Mouse (Mus musculus) embryonic facial prominence, embryonic 14.5 days (tissue): ENCODE measurements around the gene Gm3500. TPM values are rescaled to one million over a fixed set of nuclear protein-coding genes. Genes with fewer than 3 reads are reported as not detected.
"Not testable (repeated sequence)": the region's sequence is repeated elsewhere in the genome, so short reads cannot be mapped to it uniquely, and the experiment has no call there.

Experiments
- ATAC-seq: fragments of 200-750 bp; cut with Nextera tagmentation; 2 replicates; pipeline ENCODE4 v1.8.0; 2017; ENCODE audit warnings: low read depth, moderate number of reproducible peaks, moderate TSS enrichment
- DNase-seq: peaks from one replicate; pipeline ENCODE4 v3.0.0-alpha.2; 2015; ENCODE audit warnings: low spot score
- H3K27ac ChIP-seq: fragments of 300-500 bp; sonication (generic); replicated peaks from 2 replicates; pipeline ENCODE4 v1.5.1; 2014; ENCODE audit warnings: low read depth, mild to moderate bottlenecking, low read length, moderate library complexity
- H3K27me3 ChIP-seq: fragments of 300-500 bp; sonication (generic); replicated peaks from 2 replicates; pipeline ENCODE4 v1.6.1; 2014; ENCODE audit warnings: low read length; ENCODE audit not compliant: control insufficient read depth, insufficient read depth
- H3K36me3 ChIP-seq: fragments of 300-500 bp; sonication (generic); 2 replicates; pipeline ENCODE4 v1.6.1; 2014; ENCODE audit warnings: low read length, mixed read lengths; ENCODE audit not compliant: control insufficient read depth, insufficient read depth
- H3K4me1 ChIP-seq: fragments of 300-500 bp; sonication (generic); 2 replicates; pipeline ENCODE4 v1.6.1; 2014; ENCODE audit warnings: antibody characterized with exemption, low read length; ENCODE audit not compliant: control insufficient read depth, insufficient read depth
- H3K4me2 ChIP-seq: fragments of 300-500 bp; sonication (generic); 2 replicates; pipeline ENCODE4 v1.6.1; 2014; ENCODE audit warnings: low read depth, mild to moderate bottlenecking, low read length, moderate library complexity, mixed read lengths
- H3K4me3 ChIP-seq: fragments of 300-500 bp; sonication (generic); 2 replicates; pipeline ENCODE4 v1.5.1; 2014; ENCODE audit warnings: low read depth, mild to moderate bottlenecking, low read length
- H3K9ac ChIP-seq: fragments of 300-500 bp; sonication (generic); 2 replicates; pipeline ENCODE4 v1.6.1; 2014; ENCODE audit warnings: low read depth, mild to moderate bottlenecking, low read length, moderate library complexity, mixed read lengths
- H3K9me3 ChIP-seq: fragments of 300-500 bp; sonication (generic); 2 replicates; pipeline ENCODE4 v1.6.1; 2016; ENCODE audit warnings: low read length; ENCODE audit not compliant: control insufficient read depth
- WGBS: fragments of 180-500 bp; shearing (Covaris S2); extraction: QIAGEN DNeasy Blood & Tissue Kit; methylation state at CpG from one replicate; pipeline ENCODE4 v1.1.7; 2014; 5-methylcytosine and 5-hydroxymethylcytosine counted together
- polyA plus RNA-seq: library from polyadenylated mRNA; unstranded; fragments of >200 nt; fragmentation: Nextera tagmentation; extraction: Ambion mirVana; gene quantifications from 2 replicates; pipeline ENCODE4 v1.2.1, GENCODE M21; 2014

Gene Gm3500
- not detected in 2 replicates for polyA plus RNA-seq

DNA sequence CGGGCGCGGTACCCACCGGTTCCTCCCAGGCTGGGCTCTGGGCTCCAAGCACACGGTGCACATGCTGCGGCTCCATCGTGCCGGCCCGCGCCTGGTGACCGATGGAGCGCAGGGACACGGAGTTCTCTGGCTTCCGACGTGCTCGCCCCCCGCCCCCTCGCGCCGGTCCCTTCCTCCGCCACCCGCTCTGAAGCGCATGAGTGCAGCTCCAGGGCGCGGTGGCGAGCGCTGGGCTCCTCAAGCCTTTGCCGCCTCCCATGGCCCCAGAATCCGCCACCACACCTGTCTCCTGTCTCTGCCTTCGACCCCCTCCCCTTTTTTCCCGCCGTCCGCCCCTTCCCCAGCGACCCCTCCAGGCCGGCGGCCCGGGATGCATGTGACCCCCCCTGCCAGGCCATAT is at the start of gene Gm3500:
Gm3500 (minus strand) TSS at position 101 of the 400 bp plus-strand sequence.
- not testable (repeated sequence) for H3K36me3 ChIP-seq, H3K4me2 ChIP-seq, H3K4me1 ChIP-seq, H3K4me3 ChIP-seq, H3K9me3 ChIP-seq, H3K9ac ChIP-seq, H3K27ac ChIP-seq, DNase-seq, ATAC-seq, H3K27me3 ChIP-seq
- WGBS, result no CpG with 5 or more reads among the region's 37 CpGs

DNA sequence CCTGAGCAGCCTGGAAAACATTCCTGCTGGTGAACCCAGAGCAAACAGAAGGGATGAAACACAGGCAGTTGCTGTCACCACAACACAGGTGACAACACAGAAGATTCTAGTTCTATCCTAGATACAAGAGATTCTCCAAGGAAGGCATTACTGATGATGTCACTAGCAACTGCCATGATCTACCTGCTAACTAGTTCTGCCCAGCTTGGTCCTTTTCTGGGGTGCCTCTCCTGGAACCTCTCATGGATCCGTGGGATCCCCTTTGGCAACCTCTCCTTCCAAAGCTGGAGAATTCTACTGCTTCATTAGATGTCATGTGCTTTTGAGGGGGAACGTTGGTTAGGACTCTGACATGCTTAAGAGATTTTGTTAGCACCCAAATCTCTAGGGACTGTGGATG is 54.0 kb downstream of the Gm3500 start, which contains the start of gene Gm3542:
Gm3542 (minus strand) TSS at position 101 of the 400 bp plus-strand sequence.
- not testable (repeated sequence) for H3K9me3 ChIP-seq, ATAC-seq, H3K4me1 ChIP-seq, H3K36me3 ChIP-seq, DNase-seq, H3K27ac ChIP-seq, H3K27me3 ChIP-seq, H3K4me2 ChIP-seq, H3K4me3 ChIP-seq, H3K9ac ChIP-seq
- WGBS, result no CpG with 5 or more reads among the region's 2 CpGs

Other genes with a start within 250 kb of the Gm3500 start
- gene Gm3317, start 224.5 kb downstream of the Gm3500 start, polyA plus RNA-seq, result not detected in 2 replicates
- gene Gm8271, start 203.3 kb downstream of the Gm3500 start, polyA plus RNA-seq, result not detected in 2 replicates
- gene Gm3526, start 128.5 kb downstream of the Gm3500 start, polyA plus RNA-seq, result not detected in 2 replicates
- not detected in 2 replicates for gene Gm3542, start 54.1 kb downstream of the Gm3500 start, polyA plus RNA-seq
- 0.58 and 0.68 TPM in 2 replicates for gene Gm3194, start 66.4 kb upstream of the Gm3500 start, polyA plus RNA-seq
- gene Gm8246, start 88.8 kb upstream of the Gm3500 start, polyA plus RNA-seq, result not detected in 2 replicates
- gene Gm3187, start 95.2 kb upstream of the Gm3500 start, polyA plus RNA-seq, result not detected in 2 replicates
- gene Gm3488, start 112.6 kb upstream of the Gm3500 start, polyA plus RNA-seq, result 0.46 and 0.63 TPM in 2 replicates
- gene Gm3532, start 149.4 kb upstream of the Gm3500 start, polyA plus RNA-seq, result not detected in 2 replicates
- not detected in 2 replicates for gene Gm8265, start 244.0 kb upstream of the Gm3500 start, polyA plus RNA-seq